Mouse (Mus musculus): Measurements from ENCODE around the gene Snx20.

Gene Snx20

GRCm38 (mm10) chr8:88610271-88610670 is 25.7 kb downstream of the Snx20 start:
- in situ Hi-C loops (cut with MboI; ENCODE audit: low sequenced_read_pairs): loop anchor here (25.0 kb wide), 1 partner anchor 248 kb away; the partner anchor contains the start of gene Brd7

GRCm38 (mm10) chr8:88609036-88609435 is 26.9 kb downstream of the Snx20 start:
- in situ Hi-C loops (cut with MboI; ENCODE audit: low sequenced_read_pairs): loop anchor here (25.0 kb wide), 1 partner anchor 247 kb away; the partner anchor contains the start of gene Brd7

- in situ Hi-C loops (cut with MboI; ENCODE audit: low sequenced_read_pairs): loop anchor here (25.0 kb wide), 1 partner anchor 243 kb away; the partner anchor contains the start of gene Brd7
These were observed 30.4 kb downstream of the Snx20 start for GRCm38 (mm10) chr8:88605361-88606040.

GRCm38 (mm10) chr8:88604065-88605038 is 31.6 kb downstream of the Snx20 start:
- in situ Hi-C loops (cut with MboI; ENCODE audit: low sequenced_read_pairs): loop anchor here (25.0 kb wide), 1 partner anchor 242 kb away; the partner anchor contains the start of gene Brd7

GRCm38 (mm10) chr8:88603446-88603989 is 32.4 kb downstream of the Snx20 start:
- in situ Hi-C loops (cut with MboI; ENCODE audit: low sequenced_read_pairs): loop anchor here (25.0 kb wide), 1 partner anchor 241 kb away; the partner anchor contains the start of gene Brd7

GRCm38 (mm10) chr8:88599491-88599890 is 36.4 kb downstream of the Snx20 start:
- in situ Hi-C loops (cut with MboI; ENCODE audit: low sequenced_read_pairs): no loop called here

GRCm38 (mm10) chr8:88598578-88598977 is 37.4 kb downstream of the Snx20 start:
- in situ Hi-C loops (cut with MboI; ENCODE audit: low sequenced_read_pairs): no loop called here

GRCm38 (mm10) chr8:88596042-88596441 is 39.9 kb downstream of the Snx20 start:
- in situ Hi-C loops (cut with MboI; ENCODE audit: low sequenced_read_pairs): no loop called here

GRCm38 (mm10) chr8:88593947-88594346 is 42.0 kb downstream of the Snx20 start:
- in situ Hi-C loops (cut with MboI; ENCODE audit: low sequenced_read_pairs): no loop called here

- in situ Hi-C loops (cut with MboI; ENCODE audit: low sequenced_read_pairs): no loop called here
These were observed 45.7 kb downstream of the Snx20 start for GRCm38 (mm10) chr8:88590226-88590625.

GRCm38 (mm10) chr8:88588205-88588889 is 47.6 kb downstream of the Snx20 start:
- in situ Hi-C loops (cut with MboI; ENCODE audit: low sequenced_read_pairs): no loop called here

GRCm38 (mm10) chr8:88583863-88584262 is 52.1 kb downstream of the Snx20 start:
- in situ Hi-C loops (cut with MboI; ENCODE audit: low sequenced_read_pairs): no loop called here

GRCm38 (mm10) chr8:88580785-88581184 is 55.1 kb downstream of the Snx20 start:
- in situ Hi-C loops (cut with MboI; ENCODE audit: low sequenced_read_pairs): no loop called here

- in situ Hi-C loops (cut with MboI; ENCODE audit: low sequenced_read_pairs): no loop called here
These were observed 56.1 kb downstream of the Snx20 start for GRCm38 (mm10) chr8:88579668-88580330.

GRCm38 (mm10) chr8:88579246-88579645 is 56.7 kb downstream of the Snx20 start:
- in situ Hi-C loops (cut with MboI; ENCODE audit: low sequenced_read_pairs): no loop called here

- in situ Hi-C loops (cut with MboI; ENCODE audit: low sequenced_read_pairs): no loop called here
These were observed 57.3 kb downstream of the Snx20 start for GRCm38 (mm10) chr8:88578413-88579175.

- in situ Hi-C loops (cut with MboI; ENCODE audit: low sequenced_read_pairs): no loop called here
These were observed 58.3 kb downstream of the Snx20 start for GRCm38 (mm10) chr8:88577666-88578065.
